Mouse (Mus musculus) heart, adult 2 months (tissue): ENCODE measurements around the gene Kcng1.

ENCODE experiments used
- CTCF ChIP-seq: fragments of 200-600 bp; IDR thresholded peaks from 2 replicates; pipeline ENCODE4 v1.8.1; 2022; ENCODE audit warnings: antibody characterized with exemption, mild to moderate bottlenecking, moderate library complexity
- POLR2A ChIP-seq: fragments of 200-500 bp; IDR thresholded peaks from 2 replicates; pipeline ENCODE4 v1.6.1; 2011; ENCODE audit warnings: mild to moderate bottlenecking, low read depth, low read length, control low read depth; ENCODE audit not compliant: insufficient read depth

DNA sequence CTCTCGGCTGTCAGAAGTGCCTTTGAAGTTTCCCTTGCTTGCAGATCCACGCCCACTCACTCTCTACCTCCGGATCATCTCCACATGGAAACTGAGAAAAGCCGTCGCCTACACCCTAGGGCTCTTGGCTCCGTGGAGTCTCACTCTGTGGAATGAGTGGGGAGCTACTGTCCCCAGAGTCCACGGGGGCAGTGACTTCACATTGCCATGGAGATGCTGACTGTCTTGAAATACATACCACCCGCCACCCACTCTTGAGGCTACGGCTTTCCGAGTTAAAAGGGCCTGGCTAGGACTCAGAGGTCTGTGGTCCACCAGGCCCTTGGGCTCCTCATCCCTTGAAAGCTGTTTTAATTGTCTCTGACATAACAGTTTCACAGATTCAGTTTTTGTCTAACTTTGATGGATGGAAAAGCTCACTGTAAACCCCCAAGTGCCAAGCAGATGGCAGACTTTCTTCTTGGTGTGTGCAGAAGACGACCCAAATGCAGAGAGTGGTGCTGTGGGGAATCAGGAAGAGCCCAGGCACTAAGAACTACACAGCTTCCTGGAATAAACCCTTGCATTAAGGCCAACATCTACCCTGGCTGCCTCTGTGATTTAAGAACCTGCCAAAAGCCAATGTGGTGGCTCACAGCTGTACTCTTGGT lies 49.0 kb upstream of the Kcng1 start:
- TF ChIP-seq CTCF (no peak), POLR2A (no peak)
